Mouse (Mus musculus): Measurements from ENCODE around the gene Snapc2. TPM values are rescaled to one million over a fixed set of nuclear protein-coding genes. Genes with fewer than 3 reads are reported as not detected.

Gene Snapc2
- polyA plus RNA-seq, 1 experiment from 2014 or later: 43.1 TPM

- Histone ChIP-seq H3K36me3 (ENCODE audit: insufficient read depth, low read length) (0 out of 2 replicates have a peak, but pooled peaks cover 8% of the 10 kb centered on the region), H3K27ac (peak within 1 kb of the TSS; percentile 73), H3K4me3 (replicated peaks; ENCODE audit: low read depth, low read length) (peak within 1 kb of the TSS; percentile 78), H3K9me3 (replicated peaks; ENCODE audit: low read length) (no peaks in the 10 kb centered on the region), H3K4me2 (ENCODE audit: low read length) (peak within 1 kb of the TSS; percentile 86), H3K4me1 (replicated peaks; ENCODE audit: insufficient read depth, low read length) (peaks cover 6% of the 10 kb centered on the region), H3K9ac (ENCODE audit: low read depth, low read length) (peak within 1 kb of the TSS; percentile 87), H3K27me3 (ENCODE audit: insufficient read depth, low read length) (no peaks in the 10 kb centered on the region)
- TF ChIP-seq CTCF (IDR thresholded peaks at IDR 0.05; ENCODE audit: low read depth): no peak
- WGBS: under 1% methylated on average over 39 of the region's 39 CpGs
- ATAC-seq (replicated peaks; ENCODE audit: low FRiP score, low read depth): peak; percentile 95
- peak; percentile 98 for DNase-seq (ENCODE audit: low spot score)
Observed at GRCm38 (mm10) chr8:4275275-4276110, 22.6 kb downstream of the Snapc2 start, which contains the start of gene Timm44. Gene Timm44 (minus strand): TSS chr8:4275913.

GRCm38 (mm10) chr8:4276111-4276465 is 23.2 kb downstream of the Snapc2 start:
- 26% methylated on average over 9 of the region's 9 CpGs for WGBS
- ATAC-seq (replicated peaks; ENCODE audit: low FRiP score, low read depth): no peak; the same call in 1 of the 2 replicates
- H3K27ac ChIP-seq: peak overlapping the region; percentile 60

DNA sequence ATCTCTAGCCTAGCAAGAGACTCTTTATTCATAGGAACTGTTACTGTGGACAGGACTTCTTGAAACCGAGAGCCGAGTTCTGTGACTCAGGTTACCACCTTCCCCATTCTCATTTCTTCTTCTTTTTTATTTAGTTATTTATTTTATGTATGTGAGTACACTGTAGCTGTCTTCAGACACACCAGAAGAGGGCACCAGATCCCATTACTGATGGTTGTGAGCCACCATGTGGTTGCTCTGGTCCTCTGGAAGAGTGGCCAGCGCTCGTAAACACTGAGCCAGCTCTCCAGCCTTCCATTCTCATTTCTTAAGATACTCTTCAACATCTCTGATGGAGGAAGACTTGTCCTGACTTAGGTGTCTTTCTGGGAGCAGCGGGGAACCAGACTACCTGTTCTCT is 39.9 kb downstream of the Snapc2 start:
- no peak for ATAC-seq (replicated peaks; ENCODE audit: low FRiP score, low read depth)
- Histone ChIP-seq H3K36me3 (ENCODE audit: insufficient read depth, low read length) (peaks cover 51% of the 10 kb centered on the region), H3K9ac (ENCODE audit: low read depth, low read length) (no peak overlapping the region), H3K27me3 (ENCODE audit: insufficient read depth, low read length) (no peaks in the 10 kb centered on the region), H3K27ac (no peak overlapping the region), H3K4me3 (replicated peaks; ENCODE audit: low read depth, low read length) (no peak overlapping the region), H3K4me1 (replicated peaks; ENCODE audit: insufficient read depth, low read length) (no peaks in the 10 kb centered on the region), H3K9me3 (replicated peaks; ENCODE audit: low read length) (no peaks in the 10 kb centered on the region), H3K4me2 (ENCODE audit: low read length) (no peak overlapping the region)
- no peak for DNase-seq (ENCODE audit: low spot score)
- TF ChIP-seq CTCF (IDR thresholded peaks at IDR 0.05; ENCODE audit: low read depth): peak; percentile 55
- 87% methylated on average over 5 of the region's 5 CpGs for WGBS

More at GRCm38 (mm10) chr8:4276111-4276465, 23.2 kb downstream of the Snapc2 start:
- H3K4me2 ChIP-seq (ENCODE audit: low read length): peak overlapping the region; percentile 86
- peak overlapping the region; percentile 78 for H3K4me3 ChIP-seq (replicated peaks; ENCODE audit: low read depth, low read length)
- no peak for DNase-seq (ENCODE audit: low spot score)
- 0 out of 2 replicates have a peak, but pooled peaks cover 3% of the 10 kb centered on the region for H3K36me3 ChIP-seq (ENCODE audit: insufficient read depth, low read length)
- H3K9me3 ChIP-seq (replicated peaks; ENCODE audit: low read length): no peaks in the 10 kb centered on the region
- no peak for TF ChIP-seq CTCF (IDR thresholded peaks at IDR 0.05; ENCODE audit: low read depth)
- H3K4me1 ChIP-seq (replicated peaks; ENCODE audit: insufficient read depth, low read length): peaks cover 6% of the 10 kb centered on the region
- no peaks in the 10 kb centered on the region for H3K27me3 ChIP-seq (ENCODE audit: insufficient read depth, low read length)
- peak overlapping the region; percentile 87 for H3K9ac ChIP-seq (ENCODE audit: low read depth, low read length)

DNA sequence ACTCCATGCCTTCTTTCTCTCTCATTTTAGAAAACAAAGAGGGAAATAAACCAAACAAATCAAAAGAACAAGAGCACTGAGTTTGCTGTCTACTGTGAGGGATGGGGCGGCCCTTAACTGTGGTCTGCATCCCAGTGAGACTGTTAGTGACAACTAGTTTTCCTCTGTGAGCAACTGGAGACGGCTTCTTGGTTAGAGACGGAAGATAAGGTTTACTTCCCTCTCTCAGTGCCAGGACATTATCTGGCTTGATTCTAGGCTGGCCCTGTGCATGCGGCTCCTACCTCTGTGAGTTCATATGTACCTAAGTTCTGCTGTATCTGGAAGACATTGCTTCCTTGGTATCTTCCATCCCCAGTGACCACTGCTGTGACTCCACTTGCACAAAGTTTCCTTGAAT is 44.9 kb downstream of the Snapc2 start:
- Histone ChIP-seq H3K4me1 (replicated peaks; ENCODE audit: insufficient read depth, low read length) (no peaks in the 10 kb centered on the region), H3K4me2 (ENCODE audit: low read length) (no peak overlapping the region), H3K27ac (no peak overlapping the region), H3K4me3 (replicated peaks; ENCODE audit: low read depth, low read length) (no peak overlapping the region), H3K27me3 (ENCODE audit: insufficient read depth, low read length) (no peaks in the 10 kb centered on the region), H3K9me3 (replicated peaks; ENCODE audit: low read length) (no peaks in the 10 kb centered on the region), H3K9ac (ENCODE audit: low read depth, low read length) (no peak overlapping the region), H3K36me3 (ENCODE audit: insufficient read depth, low read length) (peaks cover 63% of the 10 kb centered on the region)
- DNase-seq (ENCODE audit: low spot score) (no peak), ATAC-seq (replicated peaks; ENCODE audit: low FRiP score, low read depth) (no peak)
- TF ChIP-seq CTCF (IDR thresholded peaks at IDR 0.05; ENCODE audit: low read depth): no peak
- WGBS: 94% methylated on average over 4 of the region's 4 CpGs

DNA sequence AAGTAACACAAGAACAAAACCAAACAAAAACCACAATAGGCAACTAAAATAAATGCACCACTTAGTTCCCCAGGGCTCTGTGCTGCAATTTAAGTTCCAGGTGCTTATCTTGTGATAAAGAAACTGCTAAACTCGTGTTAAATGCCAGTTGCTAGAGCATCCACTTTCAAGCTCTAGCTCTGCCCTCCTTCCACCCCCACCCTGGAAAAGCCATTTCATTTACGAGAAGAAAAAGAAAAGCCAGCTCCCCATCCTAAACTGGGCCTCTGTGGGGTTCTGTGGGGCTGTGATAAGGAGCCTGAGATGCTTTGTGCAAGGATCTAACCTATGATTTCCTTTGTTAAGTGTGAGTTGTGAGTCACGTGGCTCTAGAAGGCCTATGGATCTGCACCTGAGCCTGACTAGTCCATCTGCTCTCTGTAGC is 51.3 kb downstream of the Snapc2 start:
- no peak for TF ChIP-seq CTCF (IDR thresholded peaks at IDR 0.05; ENCODE audit: low read depth)
- DNase-seq (ENCODE audit: low spot score): no peak
- H3K27me3 ChIP-seq (ENCODE audit: insufficient read depth, low read length): no peaks in the 10 kb centered on the region
- no peaks in the 10 kb centered on the region for H3K9me3 ChIP-seq (replicated peaks; ENCODE audit: low read length)
- no peak for ATAC-seq (replicated peaks; ENCODE audit: low FRiP score, low read depth)
- no peak overlapping the region for H3K9ac ChIP-seq (ENCODE audit: low read depth, low read length)
- H3K4me2 ChIP-seq (ENCODE audit: low read length): no peak overlapping the region
- peaks cover 73% of the 10 kb centered on the region for H3K36me3 ChIP-seq (ENCODE audit: insufficient read depth, low read length)
- H3K4me3 ChIP-seq (replicated peaks; ENCODE audit: low read depth, low read length): no peak overlapping the region
- H3K4me1 ChIP-seq (replicated peaks; ENCODE audit: insufficient read depth, low read length): no peaks in the 10 kb centered on the region
- WGBS: 82% methylated on average over 3 of the region's 3 CpGs
- H3K27ac ChIP-seq: no peak overlapping the region

Other genes starting within 250 kb of the Snapc2 start
- gene Cd209f, start 147.2 kb upstream of the Snapc2 start, polyA plus RNA-seq (2015; fragmentation: Nextera tagmentation; extraction: Ambion mirVana): 0.08 and 0.19 TPM in 2 replicates
- not detected in 2 replicates for gene Cd209g, start 119.0 kb upstream of the Snapc2 start, polyA plus RNA-seq (2015; fragmentation: Nextera tagmentation; extraction: Ambion mirVana)
- gene Evi5l, start 86.5 kb upstream of the Snapc2 start, polyA plus RNA-seq (2015; fragmentation: Nextera tagmentation; extraction: Ambion mirVana): 16.5 and 17.1 TPM in 2 replicates
- 2.8 and 3.0 TPM in 2 replicates for gene Prr36, start 35.6 kb upstream of the Snapc2 start, polyA plus RNA-seq (2015; fragmentation: Nextera tagmentation; extraction: Ambion mirVana)
- 1.6 and 1.8 TPM in 2 replicates for gene Lrrc8e, start 26.3 kb upstream of the Snapc2 start, polyA plus RNA-seq (2015; fragmentation: Nextera tagmentation; extraction: Ambion mirVana)
- 28.0 and 30.1 TPM in 2 replicates for gene Map2k7, start 14.3 kb upstream of the Snapc2 start, polyA plus RNA-seq (2015; fragmentation: Nextera tagmentation; extraction: Ambion mirVana)
- 0.97 and 1.2 TPM in 2 replicates for gene Gm49320, start 14.2 kb upstream of the Snapc2 start, polyA plus RNA-seq (2015; fragmentation: Nextera tagmentation; extraction: Ambion mirVana)
- gene Tgfbr3l, start 4.9 kb upstream of the Snapc2 start, polyA plus RNA-seq (2015; fragmentation: Nextera tagmentation; extraction: Ambion mirVana): 2.3 and 2.9 TPM in 2 replicates
- 78.0 and 78.6 TPM in 2 replicates for gene Ctxn1, start 6.2 kb downstream of the Snapc2 start, polyA plus RNA-seq (2015; fragmentation: Nextera tagmentation; extraction: Ambion mirVana)
- gene Timm44, start 22.8 kb downstream of the Snapc2 start, polyA plus RNA-seq (2015; fragmentation: Nextera tagmentation; extraction: Ambion mirVana): 61.1 and 64.7 TPM in 2 replicates
- gene Ccl25, start 72.1 kb downstream of the Snapc2 start, polyA plus RNA-seq (2015; fragmentation: Nextera tagmentation; extraction: Ambion mirVana): 10.0 and 10.4 TPM in 2 replicates
- 162 and 180 TPM in 2 replicates for gene Elavl1, start 72.3 kb downstream of the Snapc2 start, polyA plus RNA-seq (2015; fragmentation: Nextera tagmentation; extraction: Ambion mirVana)
- 18.8 and 19.9 TPM in 2 replicates for gene Cers4, start 239.9 kb downstream of the Snapc2 start, polyA plus RNA-seq (2015; fragmentation: Nextera tagmentation; extraction: Ambion mirVana)